19 mouse cellular contexts compared by ENCODE assay signal in genomic region chr4:40889252-40889651, GRCm38 (mm10). TPM values are rescaled to one million over a fixed set of nuclear protein-coding genes. Genes with fewer than 3 reads are reported as not detected.
DNase-seq lines count a peak whose midpoint lies in the region; ATAC-seq and TF ChIP-seq lines count a peak whose summit lies in the region.
"Had no signal": no experiment of that assay in that cellular context is flagged by ENCODE, and none has a peak within 500 bp of the region (broad histone marks: within the 10 kb centered on the region; RNA-seq: fewer than 3 reads in every experiment).

No protein-coding gene starts in this region.

- no peaks in the 10 kb centered on the region for H3K4me1 ChIP-seq in liver, postnatal 0 days (ENCODE audit: insufficient read depth)

- peak; percentile 94 for ATAC-seq in liver, postnatal 0 days
- ATAC-seq: forebrain, embryonic 16.5 days; midbrain, embryonic 16.5 days had no signal

- peak overlapping the region; percentile 45; the same call in 1 of the 2 replicates for H3K27ac ChIP-seq in liver, postnatal 0 days (ENCODE audit: low read depth)
- H3K27ac ChIP-seq: limb, embryonic 15.5 days had no signal

- H3K9me3 ChIP-seq in liver, postnatal 0 days (ENCODE audit: low read length), result no peaks in the 10 kb centered on the region
- H3K9me3 ChIP-seq: limb, embryonic 15.5 days had no signal

- 39% methylated on average over 3 of the region's 3 CpGs for WGBS in liver, postnatal 0 days (ENCODE audit: insufficient replicate concordance)

- H3K4me3 ChIP-seq in liver, postnatal 0 days (ENCODE audit: low read depth, low read length), result no peak overlapping the region
- H3K4me3 ChIP-seq: limb, embryonic 15.5 days had no signal

- no peak overlapping the region for H3K4me2 ChIP-seq in liver, postnatal 0 days (ENCODE audit: low read depth, low read length)
- H3K4me2 ChIP-seq: limb, embryonic 15.5 days had no signal

- H3K9ac ChIP-seq in liver, postnatal 0 days (replicated peaks), result no peak overlapping the region
- H3K9ac ChIP-seq: limb, embryonic 15.5 days had no signal

- TF ChIP-seq CTCF in liver, postnatal 0 days (IDR thresholded peaks at IDR 0.05; ENCODE audit: low read depth), result no peak

- TF ChIP-seq EP300 in liver, postnatal 0 days (IDR thresholded peaks at IDR 0.05; ENCODE audit: low read depth), result no peak

- H3K27me3 ChIP-seq in liver, postnatal 0 days (ENCODE audit: insufficient read depth, low read length), result no peaks in the 10 kb centered on the region
- H3K27me3 ChIP-seq: limb, embryonic 15.5 days had no signal

- H3K36me3 ChIP-seq in liver, postnatal 0 days (replicated peaks; ENCODE audit: insufficient read depth, low read length), result no peaks in the 10 kb centered on the region
- H3K36me3 ChIP-seq: limb, embryonic 15.5 days had no signal

- DNase-seq in embryo, embryonic 10.5 days (ENCODE audit: low spot score), result peak; percentile 17
- DNase-seq in embryo, embryonic 10 days (ENCODE audit: low spot score), result no peak
- DNase-seq in liver, postnatal 0 days, result peak; percentile 46
- DNase-seq in liver (no peak), 416B (ENCODE audit: low read depth) (peak; percentile 80)
- DNase-seq in adrenal gland, postnatal 36 days, result peak; percentile 71 to 79
- no peak for DNase-seq in cerebellum, postnatal 4 days (ENCODE audit: low spot score in 2 of 2)
- no peak for DNase-seq in right cerebral cortex, postnatal 4 days
- DNase-seq: cerebellum, adult 18-20 months; gastrocnemius, postnatal 14 days; kidney, adult 8-10 months; lung, postnatal 10 days; retina, postnatal 1 day had no signal

RNA-seq across cellular contexts. Expression of gene Spink4, which starts 30.6 kb away (rescaled TPM):
- 0.65 and 1.2 TPM in 2 replicates for polyA plus RNA-seq in liver, postnatal 0 days (2015; fragmentation: Nextera tagmentation; extraction: Ambion mirVana)
- total RNA-seq in adrenal gland, postnatal 36 days (2021), result 10 to 100 TPM in 1 of 2 experiments, not detected in 1; 12.8 TPM
- total RNA-seq: gastrocnemius, postnatal 14 days; layer of hippocampus, adult 18-20 months; left cerebral cortex, postnatal 10 days had no signal
- polyA plus RNA-seq: forebrain, embryonic 16.5 days; limb, embryonic 15.5 days; midbrain, embryonic 16.5 days; neural tube, embryonic 11.5 days had no signal

RNA-seq across cellular contexts. Expression of gene B4galt1, which starts 35.4 kb away (rescaled TPM):
- 26.4 and 30.2 TPM in 2 replicates for polyA plus RNA-seq in liver, postnatal 0 days (2015; fragmentation: Nextera tagmentation; extraction: Ambion mirVana)
- total RNA-seq in adrenal gland, postnatal 36 days (2021), result 10 to 100 TPM; 75.7 to 89.5 TPM

RNA-seq across cellular contexts. Expression of gene Bag1, which starts 58.8 kb away (rescaled TPM):
- polyA plus RNA-seq in liver, postnatal 0 days (2015; fragmentation: Nextera tagmentation; extraction: Ambion mirVana), result 128 and 136 TPM in 2 replicates
- total RNA-seq in adrenal gland, postnatal 36 days (2021), result 100 to 1,000 TPM; 287 to 331 TPM

RNA-seq across cellular contexts. Expression of gene Chmp5, which starts 59.0 kb away (rescaled TPM):
- polyA plus RNA-seq in liver, postnatal 0 days (2015; fragmentation: Nextera tagmentation; extraction: Ambion mirVana), result 46.6 and 49.3 TPM in 2 replicates
- 100 to 1,000 TPM; 101 to 105 TPM for total RNA-seq in adrenal gland, postnatal 36 days (2021)

Comparison
In these comparisons a context has a peak if more than half of its experiments do, and no peak if none do; other contexts are left out.
1. DNase-seq: peak in embryo, embryonic 10.5 days (single experiment), liver, postnatal 0 days (single experiment), 416B (single experiment) and adrenal gland, postnatal 36 days (2 of 2); none in embryo, embryonic 10 days (single experiment), liver (single experiment), cerebellum, postnatal 4 days (0 of 2) and right cerebral cortex, postnatal 4 days (single experiment).